Mouse (Mus musculus): ENCODE results near the gene Sis.

The Sis gene

GRCm38 (mm10) chr3:72967675-72968074 is at the start of gene Sis:
Sis (minus strand) TSS chr3:72967863.
- DNase-seq = no peak

DNA sequence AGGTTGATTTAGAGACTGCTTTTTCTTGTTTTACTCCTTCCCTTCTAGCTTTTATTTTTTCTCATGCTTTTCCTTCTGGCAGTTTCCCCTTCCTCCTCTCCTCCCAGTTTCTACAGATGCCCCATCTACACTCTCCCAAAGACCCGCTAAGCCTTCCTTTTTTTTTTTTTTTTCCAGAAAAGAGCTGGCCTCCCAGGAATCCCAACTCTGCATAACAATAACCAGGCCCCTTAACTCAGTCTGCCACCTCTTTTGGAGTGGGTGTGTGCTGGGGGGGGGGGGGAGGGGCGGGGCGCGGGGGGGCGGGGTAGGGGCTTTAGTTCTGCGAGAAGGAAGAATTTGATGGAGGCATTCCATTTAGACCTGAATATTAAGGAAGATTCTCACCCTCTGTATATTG is 38.4 kb upstream of the Sis start:
- DNase-seq = no peak

DNA sequence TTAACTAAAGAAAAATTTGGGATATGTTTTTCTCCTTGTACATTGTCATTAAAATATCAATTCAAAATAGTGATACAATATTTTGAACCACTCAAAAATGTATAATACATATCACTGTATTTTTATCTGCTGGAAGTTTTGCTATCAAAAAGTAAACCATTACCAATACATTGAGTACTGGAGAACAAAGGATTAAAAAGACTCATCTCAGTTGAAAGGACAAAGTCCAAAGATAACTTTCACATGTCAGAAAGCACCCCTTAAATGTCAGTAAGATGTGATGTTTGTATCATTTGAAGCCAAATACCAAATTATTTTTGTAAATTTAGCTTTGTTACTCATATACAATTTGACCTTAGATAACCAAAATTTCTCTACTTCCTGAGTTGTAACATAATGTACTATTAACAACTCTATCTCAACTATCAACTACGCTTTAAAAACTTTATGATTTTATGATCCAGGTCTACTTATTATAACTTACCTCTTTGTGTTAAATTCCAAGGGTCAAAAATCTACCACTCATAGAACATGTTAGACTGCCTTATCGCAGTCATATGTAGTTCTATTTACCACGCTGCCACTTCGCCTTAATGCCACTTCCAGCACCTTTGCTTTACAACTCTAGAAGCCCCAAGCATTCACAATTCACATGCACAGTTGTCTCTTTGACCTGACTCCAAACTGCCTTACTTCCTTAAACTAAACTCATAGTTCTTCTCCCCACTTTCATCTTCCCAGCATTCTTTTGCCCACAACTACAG is 35.5 kb upstream of the Sis start:
- DNase-seq = no peak

GRCm38 (mm10) chr3:72997517-72997916 is 29.9 kb upstream of the Sis start:
- no peak for DNase-seq

DNA sequence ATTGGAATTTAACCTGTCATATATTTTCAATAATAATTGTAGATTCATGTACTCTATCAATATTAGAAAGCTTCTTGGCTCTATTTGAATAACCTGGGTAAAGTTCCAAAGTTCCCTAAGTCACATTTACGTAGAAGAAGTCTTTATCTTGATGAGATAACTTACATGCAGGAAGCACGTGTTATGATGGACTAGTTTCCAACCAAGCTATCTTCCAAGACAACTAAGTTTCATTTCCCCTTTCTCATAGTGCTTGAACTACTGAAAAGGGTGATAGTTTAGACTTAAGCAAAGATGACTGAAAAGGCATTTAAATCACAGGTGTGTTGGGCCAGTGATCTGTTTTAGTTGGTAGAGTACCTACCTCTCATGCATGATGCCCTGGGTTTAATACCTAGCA is 23.3 kb upstream of the Sis start:
- no peak for DNase-seq

DNA sequence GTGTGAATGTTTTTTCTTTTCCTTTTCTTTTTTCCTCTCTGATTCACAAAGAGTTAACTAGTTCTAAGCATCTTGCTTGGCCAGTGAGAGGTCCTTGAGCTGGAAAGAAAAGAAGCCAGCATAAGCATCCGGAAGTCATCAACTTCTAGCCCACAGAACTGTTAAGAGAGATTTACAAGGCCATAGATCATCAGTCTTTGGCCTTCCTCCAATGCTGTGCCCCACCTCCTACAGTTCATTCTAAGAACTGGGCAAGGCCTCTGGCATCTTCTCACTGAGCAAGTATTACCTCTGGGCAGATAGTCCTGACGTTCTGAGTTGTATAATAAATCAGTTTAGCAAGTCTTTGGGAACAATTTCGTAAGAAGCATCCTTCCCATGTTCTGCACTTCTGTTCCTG is 8.9 kb upstream of the Sis start:
- no peak for DNase-seq

DNA sequence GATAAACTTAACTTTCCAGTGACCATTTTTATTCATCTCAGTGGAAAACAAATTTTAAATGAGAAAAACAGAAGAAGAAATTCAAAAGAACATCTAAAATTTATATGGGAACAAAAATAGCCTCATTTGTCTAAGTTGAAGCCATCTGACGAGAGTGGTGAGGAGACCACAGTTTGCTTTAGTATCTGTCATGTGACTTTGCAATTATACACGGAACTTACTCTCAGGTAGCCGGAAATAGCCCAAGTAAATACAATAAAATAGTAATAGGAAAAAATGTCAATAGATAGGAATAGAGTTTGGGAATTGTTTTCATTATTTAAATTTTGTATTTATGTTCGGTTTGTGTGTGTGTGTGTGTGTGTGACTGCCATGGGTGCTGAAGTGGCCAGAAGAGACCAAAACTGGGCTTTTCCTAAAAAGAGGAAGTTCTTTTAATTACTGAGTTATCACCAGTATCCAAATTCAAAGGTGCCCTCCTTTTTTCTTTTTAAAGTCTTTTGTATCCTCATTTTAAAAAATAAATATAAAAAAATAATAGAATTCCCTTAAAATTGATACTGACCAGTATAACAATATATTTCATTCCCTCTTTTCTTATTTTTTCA is 48.6 kb downstream of the Sis start:
- no peak for DNase-seq

- no peak for DNase-seq
Measured at GRCm38 (mm10) chr3:72882501-72882900, 85.2 kb downstream of the Sis start.

- DNase-seq = no peak
Measured at GRCm38 (mm10) chr3:72868141-72868540, 99.5 kb downstream of the Sis start.

DNA sequence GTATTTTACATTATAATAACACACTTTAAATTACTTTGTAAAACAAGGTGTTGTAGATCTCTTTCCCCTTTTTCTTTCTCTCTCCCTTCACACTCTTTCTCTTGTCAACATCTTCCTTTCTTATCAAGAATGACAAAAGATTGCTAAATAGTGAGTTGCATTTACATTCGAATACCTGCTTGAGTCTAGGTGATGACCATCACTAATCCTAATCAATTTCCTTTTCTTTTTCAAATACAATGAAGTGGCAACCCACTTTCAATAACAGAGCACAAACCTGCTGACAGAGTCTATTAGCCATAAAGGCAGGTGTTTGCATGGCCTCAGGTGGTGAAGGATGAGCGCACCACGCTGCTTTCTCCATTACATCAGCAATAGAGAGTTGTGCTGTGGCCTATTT is 108.9 kb downstream of the Sis start:
- no peak for DNase-seq

GRCm38 (mm10) chr3:72855405-72855804 is 112.3 kb downstream of the Sis start:
- no peak for DNase-seq

GRCm38 (mm10) chr3:72840641-72841040 is 127.0 kb downstream of the Sis start:
- DNase-seq = no peak
